Mouse (Mus musculus): Measurements from ENCODE around the gene Tk1.

- TF ChIP-seq POLR2A (IDR thresholded peaks at IDR 0.05; ENCODE audit: extremely low read depth, insufficient read depth, low read length), result no peak
- TF ChIP-seq CTCF (IDR thresholded peaks at IDR 0.05; ENCODE audit: extremely low read depth, insufficient read depth, low read length), result no peak
These were observed 272 bp upstream of the Tk1 start for GRCm38 (mm10) chr11:117826164-117826563.
